Mouse (Mus musculus) ovary, adult 18-20 months (tissue): Measurements from ENCODE around the gene Scrt2.

Source experiments
- DNase-seq: peaks from one replicate; pipeline ENCODE4 v3.0.0; 2022; ENCODE audit warnings: low spot score, mixed read lengths

Gene Scrt2

DNA sequence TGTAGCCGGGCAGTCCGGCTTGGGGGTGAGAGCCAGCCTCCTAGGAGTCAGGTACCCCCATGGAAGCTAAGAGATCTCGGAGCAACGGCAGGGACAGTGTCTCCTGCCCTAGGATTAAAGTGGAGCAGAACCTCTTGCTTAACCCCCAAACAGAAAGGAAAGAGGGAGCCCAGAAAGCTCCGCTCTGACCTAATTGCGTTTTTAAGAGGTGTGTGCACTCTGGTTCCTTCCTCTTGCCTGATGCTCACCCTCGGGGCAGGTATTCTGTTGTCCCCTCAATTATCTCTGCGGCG is 62.8 kb downstream of the Scrt2 start:
- DNase-seq: no peak

DNA sequence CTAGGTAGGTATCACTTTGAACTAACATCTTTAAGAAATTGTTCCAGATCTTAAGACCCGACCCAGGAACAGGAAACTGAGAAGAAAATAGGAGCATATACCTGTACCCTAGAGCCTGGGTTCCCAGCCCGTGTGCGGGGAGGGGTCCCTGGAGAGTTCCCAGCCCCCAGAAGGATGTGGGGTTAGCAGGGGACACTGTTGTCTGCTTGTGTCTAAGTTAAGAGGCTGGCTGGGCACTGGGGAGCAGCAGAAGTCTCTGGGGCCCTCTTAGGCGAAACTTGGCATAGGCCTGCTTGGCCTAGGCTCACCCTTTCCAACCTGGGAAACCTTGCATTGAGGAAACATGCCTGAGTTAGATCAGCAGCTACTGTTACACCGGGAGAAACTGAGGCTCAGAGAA is 63.2 kb downstream of the Scrt2 start:
- DNase-seq: no peak
